Mouse (Mus musculus) right cerebral cortex, postnatal 36 days (tissue): Measurements from ENCODE around the gene Elavl3.

ENCODE experiments used
- DNase-seq, 2 experiments: peaks; one replicate each; pipeline ENCODE4 v3.0.0; 2022; ENCODE audit warnings: low spot score in 2 of 2, mixed read lengths in 1 of 2

Elavl3 gene

DNA sequence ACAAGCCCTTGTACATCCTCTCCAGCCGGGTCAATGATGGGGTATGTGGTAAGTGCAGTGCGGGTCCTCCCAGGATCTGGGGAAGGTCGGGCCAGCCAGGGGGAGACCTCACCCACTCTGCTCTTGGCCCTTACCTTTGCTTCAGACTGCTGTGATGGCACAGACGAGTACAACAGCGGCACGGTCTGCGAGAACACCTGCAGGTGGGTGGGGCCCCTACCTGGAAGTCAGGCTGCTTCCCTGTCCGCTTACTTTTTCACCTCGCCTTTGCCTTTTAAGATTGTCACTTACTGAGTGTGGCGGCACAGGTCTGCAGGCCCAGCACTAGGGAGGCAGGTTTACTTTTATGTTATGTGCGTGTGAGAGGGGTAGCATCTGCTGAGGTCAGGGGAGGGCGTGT is 47.3 kb downstream of the Elavl3 start:
- DNase-seq, result no peak

DNA sequence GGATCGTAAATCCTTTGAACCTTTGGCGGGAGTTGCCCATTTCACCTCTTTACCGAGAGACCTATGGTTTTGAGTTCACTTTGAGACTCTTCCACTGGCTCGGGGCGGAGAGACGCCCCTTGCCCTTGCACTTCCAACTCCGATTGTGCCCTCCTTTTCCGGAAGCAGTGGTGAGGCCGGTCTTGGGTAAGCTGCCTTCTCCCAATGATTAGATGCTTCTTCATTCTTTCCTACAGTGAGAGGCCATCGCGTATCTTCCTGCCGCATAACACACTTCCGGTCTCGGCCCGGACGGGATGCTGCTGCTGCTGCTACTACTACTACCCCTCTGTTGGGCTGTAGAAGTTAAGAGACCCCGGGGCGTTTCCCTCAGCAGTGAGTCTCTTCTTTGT is 48.7 kb downstream of the Elavl3 start:
- peak; percentile 39 to 44 for DNase-seq

GRCm38 (mm10) chr9:22002194-22003162 is 49.3 kb downstream of the Elavl3 start, which contains the start of the genes Ccdc151 and Prkcsh:
TSS of gene Ccdc151 (minus strand) at chr9:22002634.
TSS of gene Prkcsh (plus strand) at chr9:22002806.
- DNase-seq, result peak; percentile 100

GRCm38 (mm10) chr9:22001633-22002032 is 50.2 kb downstream of the Elavl3 start:
- DNase-seq, result no peak

- no peak for DNase-seq
Measured at GRCm38 (mm10) chr9:22000296-22000695, 51.5 kb downstream of the Elavl3 start.

DNA sequence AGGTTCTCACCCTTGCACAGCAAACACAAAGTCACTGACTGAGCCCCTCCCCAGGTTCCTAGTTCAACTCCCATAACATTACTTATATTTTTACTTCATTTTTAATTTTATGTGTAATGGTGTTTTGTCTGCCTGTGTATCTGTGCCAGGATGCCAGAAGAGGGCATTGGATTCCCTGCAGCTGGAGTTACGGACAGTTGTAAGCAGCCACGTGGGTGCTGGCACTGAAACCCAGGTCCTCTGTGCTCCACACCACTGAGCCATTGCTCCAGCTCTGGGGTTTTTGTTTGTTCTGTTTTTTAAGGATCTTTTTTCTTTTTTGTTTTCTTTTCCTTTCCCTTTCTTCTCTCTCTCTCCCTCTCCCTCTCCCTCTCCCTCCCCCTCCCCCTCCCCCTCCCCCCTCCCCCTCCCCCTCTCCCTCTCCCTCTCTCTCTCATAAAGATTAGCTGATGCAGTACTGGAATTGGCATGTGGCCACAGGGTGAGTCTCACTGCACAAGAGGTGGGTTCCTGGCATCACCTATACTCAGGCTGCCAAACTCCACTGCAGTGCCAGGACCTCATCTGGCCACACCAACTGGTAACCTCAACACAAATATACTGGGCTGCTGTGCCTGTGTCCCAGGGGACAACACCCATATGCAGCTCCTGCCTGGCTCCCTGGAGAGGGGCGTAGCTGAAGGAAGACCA is 55.5 kb downstream of the Elavl3 start:
- no peak for DNase-seq

- DNase-seq, result no peak
Measured at GRCm38 (mm10) chr9:21992227-21992626, 59.6 kb downstream of the Elavl3 start.

GRCm38 (mm10) chr9:21989230-21990110 is 62.4 kb downstream of the Elavl3 start, which contains the start of gene Rgl3:
TSS of gene Rgl3 (minus strand) at chr9:21989446.
- no peak for DNase-seq

DNA sequence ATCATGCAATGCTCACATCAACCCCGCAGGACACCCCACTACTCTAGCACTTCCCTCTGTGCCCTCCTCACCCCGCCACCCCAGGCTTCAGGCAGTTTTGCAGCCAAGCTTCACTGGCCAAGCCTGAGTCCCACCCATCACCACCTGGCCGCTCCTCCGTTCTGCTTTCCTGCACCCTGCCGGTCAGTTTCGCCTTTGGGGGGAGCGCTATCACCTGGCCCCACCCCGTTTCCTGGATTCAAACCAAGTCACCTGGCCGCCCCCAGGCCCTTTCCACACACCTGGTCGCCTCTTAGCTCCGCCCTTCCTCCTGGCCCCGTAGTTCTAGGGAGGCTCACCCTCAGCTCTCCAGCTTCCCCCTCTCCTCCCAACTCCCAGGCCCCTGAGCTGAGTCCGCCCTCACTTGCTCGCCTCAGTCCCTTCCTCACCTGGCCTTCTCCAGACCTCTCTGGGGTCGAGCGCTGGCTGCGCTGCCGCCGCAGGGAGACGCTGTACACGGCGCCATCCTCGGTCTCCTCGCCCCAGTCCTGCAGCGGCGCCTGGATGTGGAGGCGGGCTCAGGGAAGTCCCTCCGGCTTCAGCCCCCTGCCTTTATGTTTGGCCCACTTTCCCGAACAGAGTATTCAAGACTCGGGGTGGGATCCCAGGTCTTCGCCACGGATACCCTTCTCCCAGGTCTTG is 63.3 kb downstream of the Elavl3 start:
- DNase-seq, result no peak

DNA sequence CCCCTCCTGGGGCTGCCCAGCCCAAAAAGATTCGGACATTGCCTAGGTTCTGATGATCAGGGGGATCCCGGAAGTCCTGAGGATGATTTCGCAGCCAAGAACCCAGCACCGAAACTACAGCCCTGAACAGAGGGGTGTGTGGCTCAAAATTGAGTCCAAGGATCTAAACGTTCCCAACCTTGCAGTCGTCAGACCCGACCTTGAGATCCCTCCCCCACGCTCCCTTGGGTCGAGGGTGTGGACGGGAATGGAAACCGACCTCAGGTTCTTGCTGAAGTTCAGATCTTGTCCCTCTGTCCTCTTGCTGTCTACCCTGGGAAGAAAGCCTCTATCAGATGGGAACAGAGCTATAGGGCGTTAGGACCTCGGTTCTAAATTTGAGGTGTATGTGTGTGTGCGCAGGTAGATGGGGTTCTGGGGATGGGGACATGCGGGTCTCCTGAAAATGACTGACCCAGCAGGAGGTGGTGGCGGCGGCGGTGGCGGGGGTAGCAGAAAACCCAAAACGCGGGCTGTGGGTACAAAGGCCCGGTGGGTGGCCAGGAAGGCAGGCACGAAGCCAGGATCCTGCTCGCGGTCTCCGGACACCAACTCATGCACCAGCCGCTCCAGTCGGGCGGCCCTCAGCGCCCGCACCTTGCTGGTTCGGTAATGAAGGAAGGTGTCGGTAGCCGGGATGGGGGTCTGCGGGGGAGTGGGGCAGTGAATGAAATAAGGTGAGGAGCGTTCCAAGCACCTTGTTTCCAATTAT is 64.1 kb downstream of the Elavl3 start:
- DNase-seq, result no peak

DNA sequence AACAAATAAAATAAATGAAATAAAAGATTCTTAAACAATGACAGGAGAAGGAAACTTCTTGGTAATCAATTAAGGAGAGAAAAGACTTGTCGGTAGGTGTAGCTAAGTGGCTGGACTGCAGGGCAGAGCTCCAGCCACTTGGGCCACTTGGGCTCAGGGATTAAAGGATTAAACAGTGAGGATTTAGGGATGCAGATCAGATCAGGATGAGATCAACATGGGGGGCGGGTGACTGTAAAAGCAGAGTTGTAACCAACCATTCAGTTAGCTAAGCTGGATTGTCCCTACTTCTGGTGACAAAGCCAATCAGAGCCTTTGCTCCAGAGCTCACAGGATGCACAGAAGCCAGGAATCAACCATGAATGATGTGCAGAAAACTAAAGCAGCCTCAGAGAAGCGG is 67.9 kb downstream of the Elavl3 start:
- DNase-seq, result no peak

GRCm38 (mm10) chr9:21978398-21979128 is 73.3 kb downstream of the Elavl3 start:
- no peak for DNase-seq

GRCm38 (mm10) chr9:21977972-21978371 is 73.9 kb downstream of the Elavl3 start:
- no peak for DNase-seq

DNA sequence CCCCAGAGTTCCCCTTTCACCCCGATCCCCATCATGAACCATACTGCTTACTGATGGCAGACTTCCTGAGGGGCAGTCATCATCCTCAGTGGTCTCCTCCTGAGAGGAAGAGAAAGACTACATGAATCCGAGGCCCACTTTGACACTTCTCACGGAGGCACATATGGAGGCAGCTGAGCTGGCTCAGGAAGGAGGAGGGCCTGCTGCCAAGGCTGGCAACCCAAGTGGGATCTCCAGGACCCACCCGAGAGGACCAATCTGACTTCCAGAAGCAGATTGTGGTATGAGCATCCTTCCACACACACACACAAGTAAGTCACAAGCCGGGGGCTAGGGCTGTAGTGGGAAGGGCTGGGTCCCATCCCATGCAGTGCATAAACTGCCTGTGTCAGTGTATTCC is 74.5 kb downstream of the Elavl3 start:
- no peak for DNase-seq

DNA sequence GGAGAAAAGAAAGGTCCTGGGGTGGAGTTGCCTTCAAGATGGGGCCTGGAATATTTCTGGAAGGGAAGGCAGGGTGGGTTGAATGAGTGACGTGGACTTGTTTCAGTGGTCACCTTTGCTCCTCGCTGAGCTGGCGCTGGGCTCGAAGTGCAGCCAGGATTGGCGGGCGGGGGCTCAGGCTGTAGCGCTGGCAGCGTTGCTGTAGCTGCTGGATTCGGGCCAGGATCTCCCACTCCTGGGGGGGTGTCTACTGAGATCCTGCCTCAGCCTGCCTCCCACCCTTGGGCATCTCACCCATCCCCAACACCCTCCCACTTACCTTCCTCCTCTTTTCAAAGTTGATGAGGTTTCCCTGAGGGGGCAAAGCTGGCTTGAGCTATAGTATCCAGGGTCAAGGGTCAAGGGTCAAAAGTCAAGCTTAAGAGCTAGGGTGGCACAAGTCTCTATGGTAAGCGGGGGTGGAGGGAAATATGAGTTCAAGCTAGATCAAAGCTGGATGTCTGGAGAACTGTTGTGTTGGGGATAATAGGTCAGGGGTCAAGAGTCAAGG is 75.1 kb downstream of the Elavl3 start:
- no peak for DNase-seq

GRCm38 (mm10) chr9:21969304-21969703 is 82.5 kb downstream of the Elavl3 start:
- DNase-seq, result no peak

GRCm38 (mm10) chr9:21968883-21969282 is 82.9 kb downstream of the Elavl3 start:
- DNase-seq, result no peak
